Mouse (Mus musculus) cerebellum, adult 8-10 months (tissue): ENCODE results near the gene Lrrc14b.

Experiments used
- DNase-seq: peaks from one replicate; pipeline ENCODE4 v3.0.0; 2022

The Lrrc14b gene

GRCm38 (mm10) chr13:74363859-74364235 is at the start of gene Lrrc14b:
TSS of gene Lrrc14b (minus strand) at chr13:74364005.
- DNase-seq: peak; percentile 23

- no peak for DNase-seq
These were observed 35.6 kb upstream of the Lrrc14b start, which contains the start of gene Ftl1-ps1 for GRCm38 (mm10) chr13:74399298-74399839. TSS of gene Ftl1-ps1 (plus strand) at chr13:74399694.

GRCm38 (mm10) chr13:74391156-74391555 is 27.4 kb upstream of the Lrrc14b start:
- no peak for DNase-seq

DNA sequence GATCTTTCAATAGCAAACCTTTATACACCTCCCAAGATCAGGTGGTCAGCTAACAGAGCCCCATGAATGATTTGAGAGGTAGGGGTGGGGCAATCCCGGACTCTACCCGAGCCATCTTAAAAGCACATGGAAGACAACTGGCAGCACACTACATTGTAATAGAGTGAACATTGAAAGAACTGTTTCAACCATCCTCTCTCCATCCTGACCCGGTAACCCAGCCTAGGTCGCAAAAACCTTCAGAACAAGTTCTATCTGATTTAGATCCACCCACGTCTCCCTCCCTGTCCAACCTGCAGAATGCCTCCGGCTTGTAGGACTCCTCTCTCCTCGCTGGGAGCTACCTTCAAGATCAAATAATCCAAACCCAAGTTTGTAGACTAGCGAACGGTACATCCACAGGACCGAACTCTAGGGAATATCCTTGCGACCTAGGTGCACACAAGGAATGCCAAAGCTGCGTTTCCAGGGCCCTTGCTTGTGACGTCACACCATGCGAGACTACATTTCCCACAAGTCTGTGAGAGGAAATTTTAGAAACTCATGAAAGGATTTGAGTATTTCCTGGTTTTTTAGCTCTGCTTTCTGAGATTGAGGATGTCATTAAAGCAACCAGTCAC is 26.7 kb upstream of the Lrrc14b start, which contains the start of gene Zfp72:
Zfp72 (minus strand) TSS at position 466 of the 620 bp plus-strand sequence.
- DNase-seq: peak; percentile 66

- no peak for DNase-seq
These were observed 25.9 kb upstream of the Lrrc14b start for GRCm38 (mm10) chr13:74389730-74390129.

- DNase-seq: no peak
These were observed 18.5 kb upstream of the Lrrc14b start for GRCm38 (mm10) chr13:74382289-74382688.

DNA sequence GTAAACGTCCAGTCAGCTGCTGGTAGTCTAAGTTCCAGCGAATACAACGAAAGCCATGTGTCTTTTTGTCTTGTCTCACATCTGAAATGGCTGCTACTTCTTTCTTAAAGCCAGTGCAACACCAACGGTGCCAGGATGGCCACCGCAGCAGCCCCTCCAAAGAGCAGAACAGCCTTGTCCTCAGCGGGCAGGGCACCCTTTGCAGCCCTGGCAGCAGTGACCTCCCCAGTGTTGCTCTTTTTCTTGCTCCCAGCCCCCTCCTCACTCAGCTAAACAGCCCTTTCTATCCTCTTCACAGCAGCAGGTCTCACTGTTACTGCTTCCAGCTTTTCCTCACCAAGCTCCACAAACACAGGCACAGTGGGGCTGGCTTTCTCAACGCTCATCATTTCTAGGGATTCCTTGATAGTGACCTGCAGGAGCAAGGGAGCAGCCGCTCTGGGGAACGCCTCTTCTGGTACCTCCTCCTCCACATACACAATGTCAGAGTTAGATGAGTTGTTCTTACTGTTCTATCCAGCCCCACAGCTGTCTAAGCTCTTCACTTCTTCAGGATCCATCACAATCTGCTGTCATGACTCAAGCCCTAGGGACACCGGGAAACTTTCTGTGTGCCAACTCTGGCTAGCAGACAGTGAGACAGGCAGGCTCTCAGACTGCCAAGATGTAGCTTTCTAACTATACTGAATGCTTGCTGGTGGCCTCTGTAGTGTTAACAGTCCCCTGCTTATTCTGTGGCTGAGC is 17.9 kb upstream of the Lrrc14b start:
- no peak for DNase-seq

- DNase-seq: no peak
These were observed 488 bp downstream of the Lrrc14b start for GRCm38 (mm10) chr13:74363176-74363858.

DNA sequence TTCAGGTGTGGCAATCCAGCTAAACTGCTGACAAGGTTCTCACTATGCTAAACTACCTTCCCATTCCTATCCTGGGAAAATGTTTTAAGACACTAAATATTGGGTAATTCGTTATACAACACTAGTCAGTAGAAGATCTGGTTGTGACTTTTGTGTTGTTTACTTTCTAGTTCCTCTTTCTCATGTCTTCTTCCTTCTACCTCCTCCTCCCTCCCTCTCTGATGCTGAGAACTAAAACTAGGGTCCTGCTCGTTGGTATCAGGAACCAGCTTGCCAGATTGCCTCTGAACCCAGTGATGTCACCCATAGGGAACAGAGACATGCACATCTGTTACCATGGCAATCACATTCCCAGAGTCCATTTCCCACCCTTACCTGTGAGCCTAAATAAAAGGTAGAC is 1.6 kb downstream of the Lrrc14b start:
- no peak for DNase-seq

- no peak for DNase-seq
These were observed 7.3 kb downstream of the Lrrc14b start for GRCm38 (mm10) chr13:74356491-74356890.

DNA sequence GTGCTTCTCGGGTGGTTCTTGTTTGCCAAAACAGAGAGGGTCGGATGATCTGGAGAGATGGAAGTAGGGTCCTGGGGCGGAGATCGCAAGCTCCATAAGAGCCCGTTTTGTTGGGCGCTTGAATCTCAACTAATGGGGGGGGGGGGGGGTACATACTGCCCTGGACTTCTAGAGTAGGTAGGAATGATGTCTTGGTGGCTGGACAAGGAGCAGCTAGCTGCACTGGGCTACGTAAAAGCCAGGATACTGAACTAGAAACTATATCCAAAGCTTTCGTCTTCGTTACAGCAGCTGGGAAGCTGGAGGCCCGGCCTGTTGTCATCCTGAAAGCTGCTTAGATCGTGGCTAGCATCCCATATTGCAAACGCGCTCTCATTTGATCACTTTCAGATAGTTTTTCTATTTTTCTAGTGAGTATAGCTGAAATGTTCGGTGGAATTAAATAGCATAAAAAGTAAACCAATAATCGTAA is 13.3 kb downstream of the Lrrc14b start:
- DNase-seq: no peak

GRCm38 (mm10) chr13:74349566-74350434 is 14.0 kb downstream of the Lrrc14b start, which contains the start of the genes Sdha and Ccdc127:
TSS of gene Sdha (minus strand) at chr13:74350280.
TSS of gene Ccdc127 (plus strand) at chr13:74350309.
- DNase-seq: peak; percentile 97

DNA sequence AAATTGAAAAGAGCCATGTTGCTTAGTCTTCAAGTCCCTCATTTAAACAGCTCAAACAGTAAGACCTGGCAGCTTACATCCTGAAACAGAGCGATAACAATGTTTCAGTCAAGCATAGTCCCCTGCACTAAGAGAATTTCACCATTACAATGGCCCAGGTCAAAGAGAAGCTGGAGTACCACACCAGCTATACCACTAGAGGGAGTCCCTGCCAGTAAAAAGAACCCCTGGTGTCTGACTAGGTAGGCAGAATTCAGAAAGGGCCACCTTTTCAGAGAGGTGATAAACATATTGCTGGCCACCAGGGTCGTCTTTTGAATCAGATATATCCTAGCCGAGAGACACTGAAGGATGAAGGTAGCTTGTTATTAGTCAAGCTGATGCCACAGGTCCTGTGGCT is 22.8 kb downstream of the Lrrc14b start:
- no peak for DNase-seq

DNA sequence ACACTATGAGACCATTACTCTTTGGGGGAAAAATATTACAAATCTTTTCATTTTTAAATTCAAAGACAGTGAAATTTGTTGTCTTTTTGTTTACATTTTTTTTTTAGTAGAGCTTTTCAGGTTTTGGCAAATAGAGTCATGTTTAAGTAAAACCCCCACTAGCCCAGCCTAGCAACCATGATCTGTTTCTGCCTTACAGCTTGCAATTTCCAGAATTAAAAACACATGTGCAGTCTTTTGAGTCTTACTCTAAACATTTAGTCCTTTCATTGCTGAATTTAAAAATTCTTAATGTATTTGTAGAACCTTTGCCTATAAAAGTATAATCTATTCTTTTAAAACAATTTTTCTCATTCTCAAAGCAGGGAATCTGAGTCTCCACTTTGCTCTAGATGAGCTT is 34.5 kb downstream of the Lrrc14b start:
- no peak for DNase-seq

- DNase-seq: peak; percentile 77
These were observed 46.5 kb downstream of the Lrrc14b start, which contains the start of gene Pdcd6 for GRCm38 (mm10) chr13:74317170-74317849. TSS of gene Pdcd6 (minus strand) at chr13:74317580.

DNA sequence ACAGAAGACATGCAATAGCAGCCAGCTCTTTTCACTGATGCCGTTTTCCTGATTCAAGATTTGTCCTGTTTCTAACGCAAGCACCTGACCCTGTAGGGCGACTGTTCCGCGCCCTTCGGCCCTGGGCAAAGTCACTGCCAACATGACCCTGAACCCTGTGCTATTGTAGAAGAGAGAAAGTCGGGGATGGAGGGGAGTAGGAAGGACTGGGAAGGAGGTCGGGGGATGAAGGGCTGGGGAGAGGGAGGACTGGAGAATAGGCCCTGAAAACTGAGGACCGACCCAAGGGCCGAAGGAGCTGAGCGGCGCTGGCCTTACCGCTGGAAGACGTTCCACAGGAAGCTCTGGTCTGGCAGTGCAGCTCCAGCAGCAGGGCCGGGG is 47.0 kb downstream of the Lrrc14b start:
- DNase-seq: no peak

- DNase-seq: no peak
These were observed 47.4 kb downstream of the Lrrc14b start for GRCm38 (mm10) chr13:74316386-74316785.

DNA sequence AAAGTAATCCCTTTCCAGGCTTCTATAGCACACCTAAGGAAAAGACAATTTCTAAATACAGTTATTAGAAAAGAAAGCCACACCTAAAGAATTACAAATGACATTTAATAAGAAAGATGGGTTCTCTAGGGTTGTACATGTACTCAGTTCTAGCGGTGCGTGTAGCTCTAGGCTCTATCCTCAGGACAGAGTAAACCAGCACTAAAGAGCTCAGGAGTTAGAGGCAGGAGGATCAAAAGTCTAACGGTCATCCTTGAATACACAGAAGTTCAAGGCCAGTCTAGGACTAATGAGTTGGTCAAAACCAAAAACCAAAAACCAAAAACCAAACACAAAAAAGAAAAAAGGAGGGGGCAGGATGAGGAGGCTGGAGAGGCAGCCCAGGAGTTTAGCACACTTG is 49.2 kb downstream of the Lrrc14b start:
- DNase-seq: no peak
